Mouse (Mus musculus) small intestine, adult 2 months (tissue): ENCODE data around the gene Kdm1a. TPM values are rescaled to one million over a fixed set of nuclear protein-coding genes. Genes with fewer than 3 reads are reported as not detected.

Experiments used
- H3K27ac ChIP-seq: fragments of 200-500 bp; 2 replicates; pipeline ENCODE4 v1.5.1; 2012; ENCODE audit warnings: low read depth, low read length, control low read depth, inconsistent platforms; ENCODE audit not compliant: insufficient read depth
- H3K27me3 ChIP-seq: fragments of 200-500 bp; 2 replicates; pipeline ENCODE4 v1.6.1; 2012; ENCODE audit warnings: mild to moderate bottlenecking, moderate library complexity, low read length, inconsistent platforms; ENCODE audit not compliant: control insufficient read depth, insufficient read depth
- H3K36me3 ChIP-seq: fragments of 200-500 bp; 2 replicates; pipeline ENCODE4 v1.6.1; 2012; ENCODE audit warnings: mild to moderate bottlenecking, low read length, control low read depth, inconsistent platforms; ENCODE audit not compliant: control insufficient read depth, insufficient read depth
- H3K4me1 ChIP-seq: fragments of 200-500 bp; 2 replicates; pipeline ENCODE4 v1.6.1; 2012; ENCODE audit warnings: low read length, inconsistent platforms, mixed read lengths; ENCODE audit not compliant: control insufficient read depth, insufficient read depth, insufficient read length
- H3K4me3 ChIP-seq: fragments of 200-500 bp; 2 replicates; pipeline ENCODE4 v1.5.1; 2012; ENCODE audit warnings: low read depth, mild to moderate bottlenecking, control low read depth, inconsistent platforms, low read length, moderate library complexity
- CTCF ChIP-seq: fragments of 200-500 bp; IDR thresholded peaks from 2 replicates; pipeline ENCODE4 v1.5.1; 2012; ENCODE audit warnings: low read depth, mild to moderate bottlenecking, control low read depth, inconsistent platforms, low read length, moderate library complexity, mixed read lengths; ENCODE audit not compliant: insufficient replicate concordance, insufficient read length; ENCODE audit errors: extremely low read depth
- POLR2A ChIP-seq: fragments of 200-500 bp; IDR thresholded peaks from 2 replicates; pipeline ENCODE4 v1.6.1; 2012; ENCODE audit warnings: low read depth, mild to moderate bottlenecking, control low read depth, inconsistent platforms, low read length, moderate library complexity
- WGBS: fragments of 180-500 bp; shearing (Covaris S2); methylation state at CpG from one replicate; pipeline ENCODE4 v1.1.7; 2018; 5-methylcytosine and 5-hydroxymethylcytosine counted together
- polyA plus RNA-seq: library from polyadenylated mRNA; depleted of rRNA; stranded (reverse); fragments of >200 nt; gene quantifications from 2 replicates; pipeline ENCODE4 v1.2.3, GENCODE M21; 2012

Kdm1a gene
- polyA plus RNA-seq, 1 experiment, result 16.0 TPM

DNA sequence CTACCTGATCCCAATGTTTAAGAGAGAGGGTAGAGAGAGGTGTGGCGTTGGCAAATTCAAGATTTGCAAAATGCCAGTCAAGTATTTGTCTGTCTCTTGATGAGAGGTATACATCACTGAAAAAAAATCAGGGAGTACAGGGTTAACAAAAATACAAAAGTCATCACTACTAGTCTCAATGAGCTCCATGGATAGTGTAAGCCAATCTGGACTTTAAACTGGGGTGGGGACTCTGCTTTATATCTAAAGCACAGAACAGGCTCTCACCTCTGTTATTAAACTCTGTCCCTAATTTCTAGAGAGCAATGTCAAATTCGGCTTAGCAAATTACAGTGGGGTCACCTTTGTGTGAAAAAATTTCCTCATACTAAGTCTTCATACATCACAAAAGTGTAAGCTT, 44.9 kb downstream of the Kdm1a start:
- Histone ChIP-seq H3K27ac (0 out of 2 replicates have a peak overlapping the region, but pooled peaks have one; percentile 21), H3K27me3 (no peaks in the 10 kb centered on the region), H3K36me3 (peaks cover 59% of the 10 kb centered on the region), H3K4me1 (0 out of 2 replicates have a peak, but pooled peaks cover 2% of the 10 kb centered on the region), H3K4me3 (no peak overlapping the region)
- TF ChIP-seq POLR2A (no peak), CTCF (no peak)
- WGBS, result 55% methylated on average over 2 of the region's 2 CpGs

DNA sequence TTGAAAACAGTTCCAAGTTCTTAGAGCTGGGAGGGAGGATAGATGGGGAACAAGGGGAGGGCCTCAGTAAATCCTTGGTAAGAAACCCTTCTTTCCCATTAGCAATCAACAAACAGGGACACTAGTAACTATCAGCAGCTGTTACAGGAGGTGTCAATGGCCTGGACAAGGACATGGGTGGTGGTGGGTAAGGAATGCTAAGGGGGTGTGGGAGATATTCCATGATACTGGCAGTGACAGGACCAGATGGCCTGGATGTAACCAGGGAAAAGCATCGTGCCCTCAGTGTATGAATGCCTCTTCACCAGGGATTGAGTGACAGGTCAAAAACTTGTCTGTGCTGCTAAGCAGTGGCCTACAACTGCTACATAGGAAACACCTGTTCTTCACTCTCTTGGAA, 49.4 kb downstream of the Kdm1a start:
- H3K36me3 ChIP-seq, result peaks cover 70% of the 10 kb centered on the region

DNA sequence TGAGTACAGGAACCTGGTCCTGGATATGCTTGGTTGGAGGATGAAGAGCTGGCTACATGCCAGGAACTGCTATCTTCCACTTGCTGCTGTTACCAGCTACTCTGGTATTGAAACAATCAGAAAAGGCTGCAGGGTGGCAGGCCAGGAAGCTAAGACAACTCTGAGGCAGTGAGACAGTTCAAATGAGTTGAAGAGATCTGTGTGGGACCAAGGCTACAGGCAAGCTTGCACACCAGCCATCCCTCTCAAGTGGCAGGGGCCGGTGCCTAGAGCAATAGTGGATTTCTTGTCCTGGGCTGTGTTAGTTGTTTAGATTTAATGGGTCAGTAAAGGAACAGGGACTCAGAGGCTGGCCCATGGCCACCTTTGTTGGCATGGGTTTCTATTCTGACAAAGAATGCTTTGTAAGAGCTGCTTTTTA, 54.1 kb downstream of the Kdm1a start:
- Histone ChIP-seq H3K27me3 (no peaks in the 10 kb centered on the region), H3K4me3 (no peak overlapping the region), H3K27ac (no peak overlapping the region), H3K4me1 (peaks cover 7% of the 10 kb centered on the region; the same call in 1 of the 2 replicates), H3K36me3 (peaks cover 67% of the 10 kb centered on the region)
- TF ChIP-seq POLR2A (no peak), CTCF (no peak)
- 77% methylated on average over 1 of the region's 1 CpGs for WGBS

More for the DNA sequence above, 49.4 kb downstream of the Kdm1a start:
- Histone ChIP-seq H3K27me3 (no peaks in the 10 kb centered on the region), H3K27ac (no peak overlapping the region), H3K4me1 (no peaks in the 10 kb centered on the region; the same call in 1 of the 2 replicates), H3K4me3 (no peak overlapping the region)
- no peak for TF ChIP-seq POLR2A
- TF ChIP-seq CTCF, result no peak
- 78% methylated on average over 1 of the region's 1 CpGs for WGBS

DNA sequence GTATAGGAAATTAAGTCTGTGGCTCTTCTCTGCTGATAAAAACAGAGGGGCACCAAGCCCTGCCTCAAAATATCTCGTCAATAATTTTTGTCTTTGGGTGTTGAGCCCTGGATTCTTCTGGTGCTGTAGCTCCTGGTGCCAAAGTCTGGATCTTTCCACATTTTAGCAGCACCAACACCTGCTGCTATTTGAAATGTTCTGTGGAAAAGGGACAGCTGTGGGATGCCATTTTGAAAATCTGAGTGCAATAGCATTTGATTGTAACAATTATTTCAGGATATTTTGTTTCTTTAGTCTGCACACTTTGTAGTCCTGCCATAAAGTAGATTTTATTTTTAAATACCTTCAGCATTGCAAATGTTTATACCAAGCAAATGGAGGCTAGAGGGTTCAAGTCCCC, 54.8 kb downstream of the Kdm1a start:
- no peaks in the 10 kb centered on the region for H3K27me3 ChIP-seq
- H3K4me3 ChIP-seq, result no peak overlapping the region
- H3K27ac ChIP-seq, result no peak overlapping the region
- H3K36me3 ChIP-seq, result peaks cover 68% of the 10 kb centered on the region
- peaks cover 7% of the 10 kb centered on the region; the same call in 1 of the 2 replicates for H3K4me1 ChIP-seq
- whole genome bisulfite sequencing, result 83% methylated on average over 1 of the region's 1 CpGs
- TF ChIP-seq CTCF, result no peak
- TF ChIP-seq POLR2A, result no peak

DNA sequence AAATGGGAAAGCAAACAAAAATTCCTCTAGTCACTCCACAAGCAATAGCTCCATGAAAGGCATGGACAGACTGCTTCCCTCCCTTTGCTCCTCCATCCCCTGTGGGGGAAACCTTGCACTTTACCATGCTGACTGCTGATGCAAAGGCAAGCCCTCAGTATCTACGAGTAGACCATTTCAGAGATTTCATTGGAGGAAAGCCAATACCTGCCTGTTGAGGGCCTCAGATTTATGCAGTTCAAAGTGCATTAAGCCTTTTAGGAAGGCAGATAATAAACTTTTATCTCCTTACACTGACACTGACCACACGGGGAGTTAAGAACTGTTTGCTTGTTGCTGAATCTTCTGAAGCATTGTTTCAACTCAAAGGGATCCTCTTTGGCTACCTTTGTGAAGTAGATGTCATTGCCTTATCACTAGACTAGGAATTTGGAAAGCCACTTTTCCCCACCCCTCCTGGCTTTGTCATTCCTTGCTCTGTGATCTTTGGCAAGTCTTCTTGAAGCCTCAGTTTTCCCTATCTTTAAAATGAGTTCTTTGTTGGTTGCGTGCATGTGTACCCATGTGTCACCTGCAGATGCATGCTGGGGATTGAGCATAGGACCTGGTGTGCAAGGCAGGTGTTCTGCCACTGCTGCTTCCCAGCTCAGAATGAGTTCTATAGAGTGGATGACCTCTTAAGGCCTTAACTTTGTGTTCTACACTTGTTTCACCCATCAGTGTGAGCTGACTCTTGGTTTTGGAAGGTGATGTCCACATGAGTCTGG, 56.1 kb downstream of the Kdm1a start:
- H3K27me3 ChIP-seq, result no peaks in the 10 kb centered on the region
- peaks cover 70% of the 10 kb centered on the region for H3K36me3 ChIP-seq
- WGBS, result 26% methylated on average over 3 of the region's 3 CpGs
- no peak overlapping the region for H3K4me3 ChIP-seq
- H3K27ac ChIP-seq, result no peak overlapping the region
- peaks cover 7% of the 10 kb centered on the region; the same call in 1 of the 2 replicates for H3K4me1 ChIP-seq
- TF ChIP-seq POLR2A (no peak), CTCF (no peak)

DNA sequence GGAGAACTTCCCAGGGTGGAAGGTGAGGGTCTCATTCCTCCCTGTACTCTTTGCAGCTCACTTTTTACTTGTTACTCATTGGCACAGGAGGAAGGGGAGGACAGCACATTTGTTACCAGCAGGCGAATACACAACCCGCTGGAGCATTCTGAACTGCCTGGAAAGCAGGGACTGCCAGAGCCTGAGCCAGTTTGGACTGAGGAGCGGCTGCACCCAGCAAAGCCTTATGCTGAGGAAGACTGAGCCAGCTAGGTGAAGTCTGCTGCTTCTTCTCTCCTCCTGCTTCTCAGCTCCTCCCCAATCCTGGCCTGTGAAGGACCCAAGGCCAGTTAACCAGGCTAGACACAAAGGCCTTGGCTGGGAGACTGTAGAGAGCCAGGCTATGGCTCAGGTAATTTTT, 57.4 kb downstream of the Kdm1a start:
- no peak overlapping the region for H3K27ac ChIP-seq
- peaks cover 71% of the 10 kb centered on the region for H3K36me3 ChIP-seq
- no peak overlapping the region for H3K4me3 ChIP-seq
- WGBS, result 98% methylated on average over 3 of the region's 3 CpGs
- H3K27me3 ChIP-seq, result no peaks in the 10 kb centered on the region
- H3K4me1 ChIP-seq, result peaks cover 7% of the 10 kb centered on the region; the same call in 1 of the 2 replicates
- no peak for TF ChIP-seq POLR2A
- no peak for TF ChIP-seq CTCF

DNA sequence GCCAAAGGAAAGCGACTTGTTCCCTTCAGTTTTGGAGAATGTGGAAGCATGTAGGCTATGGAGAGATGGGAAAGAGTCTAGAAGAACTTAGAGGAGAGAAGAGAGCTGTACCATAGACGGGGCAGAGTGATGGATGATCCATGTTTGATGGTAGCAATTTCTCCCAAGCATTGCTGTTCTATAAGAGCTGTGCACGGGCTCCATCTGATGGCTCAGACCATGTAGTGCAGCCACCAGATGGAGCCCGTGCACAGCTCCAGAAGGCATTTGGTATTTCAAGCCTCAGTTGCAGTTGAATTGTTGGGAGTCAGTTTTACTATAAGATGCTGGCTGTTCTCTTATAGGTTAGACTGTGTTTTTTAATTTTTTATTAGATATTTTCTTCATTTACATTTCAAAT, 76.1 kb downstream of the Kdm1a start:
- 24% methylated on average over 4 of the region's 4 CpGs for WGBS
- TF ChIP-seq CTCF (peak; percentile 78; the same call in 1 of the 2 replicates), POLR2A (no peak)
- Histone ChIP-seq H3K4me1 (no peaks in the 10 kb centered on the region), H3K27ac (no peak overlapping the region), H3K36me3 (peaks cover 19% of the 10 kb centered on the region), H3K4me3 (no peak overlapping the region), H3K27me3 (no peaks in the 10 kb centered on the region)
